Comparison of ENCODE assay signal across 8 mouse cellular contexts in the genomic region with DNA sequence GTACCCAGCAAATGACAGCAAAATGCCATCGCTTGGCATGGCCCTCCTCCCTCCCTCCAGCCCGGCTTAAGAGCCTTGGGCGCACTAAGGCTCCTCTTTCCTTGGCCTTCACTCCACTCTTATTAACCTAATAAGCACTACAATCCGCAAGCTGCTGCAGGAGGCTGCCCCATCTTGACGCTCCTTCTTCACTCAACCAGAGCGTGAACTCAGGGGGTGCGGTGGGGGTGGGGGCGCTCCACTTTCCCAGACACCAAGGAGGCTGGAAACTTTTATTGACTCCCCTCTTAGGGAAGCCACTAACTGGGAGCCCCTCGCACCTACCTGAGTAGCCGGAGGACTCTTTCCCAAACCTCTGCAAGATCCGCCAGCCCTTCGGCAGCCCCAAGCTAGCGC. TPM values are rescaled to one million over a fixed set of nuclear protein-coding genes. Genes with fewer than 3 reads are reported as not detected.
DNase-seq lines count a peak whose midpoint lies in the region; ATAC-seq and TF ChIP-seq lines count a peak whose summit lies in the region.

No protein-coding gene starts in this region.

- no peaks in the 10 kb centered on the region for H3K27me3 ChIP-seq in embryonic facial prominence, embryonic 11.5 days (ENCODE audit: control insufficient read depth, insufficient read depth, low read length)
- H3K27me3 ChIP-seq in hindbrain, postnatal 0 days (ENCODE audit: insufficient read depth, low read length), result no peaks in the 10 kb centered on the region
- H3K27me3 ChIP-seq in midbrain, embryonic 11.5 days (ENCODE audit: control insufficient read depth, insufficient read depth, low read length), result no peaks in the 10 kb centered on the region

- peak overlapping the region; percentile 68 for H3K4me2 ChIP-seq in embryonic facial prominence, embryonic 11.5 days (ENCODE audit: low read depth, low read length)
- peak overlapping the region; percentile 89 for H3K4me2 ChIP-seq in hindbrain, postnatal 0 days (ENCODE audit: low read depth, low read length)
- peak overlapping the region; percentile 61 for H3K4me2 ChIP-seq in midbrain, embryonic 11.5 days

- ATAC-seq in embryonic facial prominence, embryonic 11.5 days (replicated peaks; ENCODE audit: insufficient number of reproducible peaks, low FRiP score, low TSS enrichment, low read depth), result no peak; the same call in 1 of the 2 replicates
- no peak for ATAC-seq in hindbrain, postnatal 0 days
- ATAC-seq in midbrain, embryonic 11.5 days (ENCODE audit: low FRiP score), result no peak

- no peaks in the 10 kb centered on the region for H3K36me3 ChIP-seq in embryonic facial prominence, embryonic 11.5 days (replicated peaks; ENCODE audit: control insufficient read depth, insufficient read depth, low read depth, low read length)
- no peaks in the 10 kb centered on the region for H3K36me3 ChIP-seq in hindbrain, postnatal 0 days (ENCODE audit: insufficient read depth, low read length)
- H3K36me3 ChIP-seq in midbrain, embryonic 11.5 days (ENCODE audit: control insufficient read depth, insufficient read depth, low read length), result no peaks in the 10 kb centered on the region

- DNase-seq in gastrocnemius, postnatal 25 days, result peak; percentile 5
- no peak for DNase-seq in gastrocnemius, adult 8-10 months (ENCODE audit: low spot score in 2 of 2)
- peak; percentile 28 for DNase-seq in CD4-positive, CD25-positive, alpha-beta regulatory T cell, adult 2 months (ENCODE audit: low read depth, low spot score)
- peak; percentile 19 for DNase-seq in embryonic facial prominence, embryonic 11.5 days (ENCODE audit: low spot score)
- peak; percentile 55 for DNase-seq in hindbrain, postnatal 0 days (ENCODE audit: low spot score)
- no peak for DNase-seq in midbrain, embryonic 11.5 days (ENCODE audit: low spot score, missing footprints)
- DNase-seq in left cerebral cortex, adult 18-20 months (ENCODE audit: low spot score in 2 of 2), result no peak
- no peak for DNase-seq in thymus, postnatal 36 days

- WGBS in embryonic facial prominence, embryonic 11.5 days, result 1% methylated on average over 13 of the region's 13 CpGs
- under 1% methylated on average over 13 of the region's 13 CpGs for WGBS in hindbrain, postnatal 0 days
- under 1% methylated on average over 13 of the region's 13 CpGs for WGBS in midbrain, embryonic 11.5 days

- peak overlapping the region; percentile 81 for H3K9ac ChIP-seq in embryonic facial prominence, embryonic 11.5 days (replicated peaks; ENCODE audit: low read length)
- H3K9ac ChIP-seq in hindbrain, postnatal 0 days (replicated peaks; ENCODE audit: low read length), result peak overlapping the region; percentile 64
- peak overlapping the region; percentile 75 for H3K9ac ChIP-seq in midbrain, embryonic 11.5 days (ENCODE audit: low read length)

- no peaks in the 10 kb centered on the region for H3K9me3 ChIP-seq in embryonic facial prominence, embryonic 11.5 days (replicated peaks; ENCODE audit: control insufficient read depth, low read length)
- no peaks in the 10 kb centered on the region for H3K9me3 ChIP-seq in hindbrain, postnatal 0 days (ENCODE audit: low read length)
- no peaks in the 10 kb centered on the region for H3K9me3 ChIP-seq in midbrain, embryonic 11.5 days (ENCODE audit: control insufficient read depth, low read length)

- no peak for TF ChIP-seq CTCF in hindbrain, postnatal 0 days (IDR thresholded peaks at IDR 0.05; ENCODE audit: low read depth)

- H3K4me1 ChIP-seq in embryonic facial prominence, embryonic 11.5 days (ENCODE audit: control insufficient read depth, insufficient read depth, low read length), result no peaks in the 10 kb centered on the region
- no peaks in the 10 kb centered on the region for H3K4me1 ChIP-seq in hindbrain, postnatal 0 days (ENCODE audit: insufficient read depth, low read length)
- peaks cover 2% of the 10 kb centered on the region; the same call in 1 of the 2 replicates for H3K4me1 ChIP-seq in midbrain, embryonic 11.5 days (ENCODE audit: control insufficient read depth, insufficient read depth, low read length)

- peak overlapping the region; percentile 83 for H3K4me3 ChIP-seq in embryonic facial prominence, embryonic 11.5 days (ENCODE audit: low read depth, low read length)
- peak overlapping the region; percentile 91 for H3K4me3 ChIP-seq in hindbrain, postnatal 0 days (ENCODE audit: low read length)
- peak overlapping the region; percentile 64 for H3K4me3 ChIP-seq in midbrain, embryonic 11.5 days (ENCODE audit: low read depth, low read length)

- H3K27ac ChIP-seq in embryonic facial prominence, embryonic 11.5 days (replicated peaks; ENCODE audit: low read depth, low read length), result no peak overlapping the region; the same call in 1 of the 2 replicates
- H3K27ac ChIP-seq in hindbrain, postnatal 0 days, result peak overlapping the region; percentile 72
- no peak overlapping the region for H3K27ac ChIP-seq in midbrain, embryonic 11.5 days (ENCODE audit: low read depth, low read length)

RNA-seq across cellular contexts. Expression of gene Tmtc3, which starts 0.5 kb away (rescaled TPM):
- total RNA-seq in gastrocnemius, postnatal 25 days (2021), result 10 to 100 TPM in 1 of 2 experiments, 1 to 10 TPM in 1; 6.7 to 10.4 TPM
- 10 to 100 TPM in 1 of 4 experiments, 1 to 10 TPM in 3; 8.9 to 10.9 (median 9.7) TPM for total RNA-seq in gastrocnemius, adult 8-10 months (2022)
- polyA plus RNA-seq in embryonic facial prominence, embryonic 11.5 days (2014; fragmentation: Nextera tagmentation; extraction: Ambion mirVana), result 24.4 and 27.0 TPM in 2 replicates
- 13.3 and 14.8 TPM in 2 replicates for total RNA-seq in hindbrain, postnatal 0 days (2014; rRNA removed)
- 6.3 and 6.8 TPM in 2 replicates for polyA plus RNA-seq in hindbrain, postnatal 0 days (2015; fragmentation: Nextera tagmentation; extraction: Ambion mirVana)
- 18.7 and 20.4 TPM in 2 replicates for polyA plus RNA-seq in midbrain, embryonic 11.5 days (2014; fragmentation: Nextera tagmentation; extraction: Ambion mirVana)
- 10 to 100 TPM; 12.7 to 16.3 TPM for total RNA-seq in left cerebral cortex, adult 18-20 months (2021)

RNA-seq across cellular contexts. Expression of gene Cep290, which starts 0.7 kb away (rescaled TPM):
- total RNA-seq in gastrocnemius, postnatal 25 days (2021), result 1 to 10 TPM; 2.0 to 2.9 TPM
- total RNA-seq in gastrocnemius, adult 8-10 months (2022), result 1 to 10 TPM; 2.9 to 4.3 (median 3.8) TPM
- 5.9 and 7.2 TPM in 2 replicates for polyA plus RNA-seq in embryonic facial prominence, embryonic 11.5 days (2014; fragmentation: Nextera tagmentation; extraction: Ambion mirVana)
- total RNA-seq in hindbrain, postnatal 0 days (2014; rRNA removed), result 3.1 and 4.6 TPM in 2 replicates
- 4.1 and 5.1 TPM in 2 replicates for polyA plus RNA-seq in hindbrain, postnatal 0 days (2015; fragmentation: Nextera tagmentation; extraction: Ambion mirVana)
- 7.6 and 7.7 TPM in 2 replicates for polyA plus RNA-seq in midbrain, embryonic 11.5 days (2014; fragmentation: Nextera tagmentation; extraction: Ambion mirVana)
- total RNA-seq in left cerebral cortex, adult 18-20 months (2021), result 10 to 100 TPM; 15.2 to 17.2 TPM

Comparison
In these comparisons a context has a peak if more than half of its experiments do, and no peak if none do; other contexts are left out.
1. DNase-seq: peak in gastrocnemius, postnatal 25 days (single experiment), CD4-positive, CD25-positive, alpha-beta regulatory T cell, adult 2 months (single experiment), embryonic facial prominence, embryonic 11.5 days (single experiment) and hindbrain, postnatal 0 days (single experiment); none in gastrocnemius, adult 8-10 months (0 of 2), midbrain, embryonic 11.5 days (single experiment), left cerebral cortex, adult 18-20 months (0 of 2) and thymus, postnatal 36 days (0 of 2).
2. Peak in every context shown above with its lines, with median percentiles within 50 percentile points of each other: H3K4me2 ChIP-seq, H3K4me3 ChIP-seq and H3K9ac ChIP-seq.